Mouse (Mus musculus) embryonic fibroblast, embryonic 13.5 days (primary cell): Measurements from ENCODE around the gene Shld1.

Source experiments
- CTCF ChIP-seq: IDR thresholded peaks from 2 replicates; pipeline ENCODE4 v1.5.1; 2011; ENCODE audit warnings: mild to moderate bottlenecking, control low read depth, low read length, moderate library complexity, borderline replicate concordance; ENCODE audit not compliant: insufficient read depth
- POLR2A ChIP-seq: IDR thresholded peaks from 2 replicates; pipeline ENCODE4 v1.6.1; 2011; ENCODE audit warnings: low read depth, mild to moderate bottlenecking, control low read depth, low read length, moderate library complexity

- no peak for TF ChIP-seq POLR2A
- TF ChIP-seq CTCF = no peak
Measured at GRCm38 (mm10) chr2:132724561-132724960, 37.8 kb downstream of the Shld1 start.
